In genomic region chr8:82351268-82351943, GRCm38 (mm10) we compare ENCODE assay signal across 9 mouse cellular contexts. TPM values are rescaled to one million over a fixed set of nuclear protein-coding genes. Genes with fewer than 3 reads are reported as not detected.
A peak's percentile ranks its signal among the peaks of the same experiment; 100 is the strongest.
DNase-seq lines count a peak whose midpoint lies in the region; ATAC-seq and TF ChIP-seq lines count a peak whose summit lies in the region.
"Had no signal": no experiment of that assay in that cellular context is flagged by ENCODE, and none has a peak within 500 bp of the region (broad histone marks: within the 10 kb centered on the region; RNA-seq: fewer than 3 reads in every experiment).

No protein-coding gene starts in this region.

- DNase-seq in adrenal gland, postnatal 36 days: peak; percentile 3 to 27
- DNase-seq in adrenal gland, adult 18-20 months (ENCODE audit: low spot score in 2 of 2): no peak
- no peak for DNase-seq in midbrain, postnatal 0 days (ENCODE audit: low spot score)
- peak; percentile 37 for DNase-seq in lung, embryonic 14.5 days
- peak; percentile 7 to 12 for DNase-seq in thymus, postnatal 36 days
- no peak for DNase-seq in layer of hippocampus, adult 9-11 months

- no peak overlapping the region for H3K9ac ChIP-seq in midbrain, postnatal 0 days (replicated peaks; ENCODE audit: low read length, poor library complexity, severe bottlenecking)
- no peak overlapping the region for H3K9ac ChIP-seq in midbrain, embryonic 15.5 days
- no peak overlapping the region for H3K9ac ChIP-seq in lung, embryonic 14.5 days

- TF ChIP-seq CTCF in midbrain, postnatal 0 days (IDR thresholded peaks at IDR 0.05): peak; percentile 38
- peak; percentile 50; the same call in 1 of the 2 replicates for TF ChIP-seq CTCF in lung, embryonic 14.5 days (IDR thresholded peaks at IDR 0.05; ENCODE audit: low read depth)

- no peak for ATAC-seq in midbrain, postnatal 0 days (ENCODE audit: low FRiP score)
- no peak for ATAC-seq in midbrain, embryonic 15.5 days (replicated peaks)
- ATAC-seq in lung, embryonic 14.5 days (ENCODE audit: insufficient read depth): no peak
- ATAC-seq in activated CD4-positive, CD25-positive, alpha-beta regulatory T cell, adult 4 months: no peak

- H3K27ac ChIP-seq in midbrain, postnatal 0 days (ENCODE audit: low read depth, low read length): no peak overlapping the region
- H3K27ac ChIP-seq in midbrain, embryonic 15.5 days: no peak overlapping the region
- H3K27ac ChIP-seq in lung, embryonic 14.5 days (ENCODE audit: low read depth): no peak overlapping the region

- no peaks in the 10 kb centered on the region for H3K9me3 ChIP-seq in midbrain, postnatal 0 days (ENCODE audit: low read length)
- no peaks in the 10 kb centered on the region for H3K9me3 ChIP-seq in midbrain, embryonic 15.5 days
- H3K9me3 ChIP-seq in lung, embryonic 14.5 days (ENCODE audit: low read depth, low read length): no peaks in the 10 kb centered on the region

- H3K4me2 ChIP-seq in midbrain, postnatal 0 days (ENCODE audit: low read depth, low read length, poor library complexity, severe bottlenecking): no peak overlapping the region
- H3K4me2 ChIP-seq in midbrain, embryonic 15.5 days: no peak overlapping the region
- H3K4me2 ChIP-seq in lung, embryonic 14.5 days: no peak overlapping the region

- H3K27me3 ChIP-seq in midbrain, postnatal 0 days (ENCODE audit: insufficient read depth, low read length): no peaks in the 10 kb centered on the region
- H3K27me3 ChIP-seq in midbrain, embryonic 15.5 days (replicated peaks): no peaks in the 10 kb centered on the region
- no peaks in the 10 kb centered on the region for H3K27me3 ChIP-seq in lung, embryonic 14.5 days (ENCODE audit: insufficient read depth, low read length)

- WGBS in midbrain, postnatal 0 days: 62% methylated on average over 1 of the region's 1 CpGs
- WGBS in midbrain, embryonic 15.5 days: 59% methylated on average over 1 of the region's 1 CpGs
- 56% methylated on average over 1 of the region's 1 CpGs for WGBS in lung, embryonic 14.5 days

- no peak overlapping the region for H3K4me3 ChIP-seq in midbrain, postnatal 0 days (ENCODE audit: low read depth, low read length)
- H3K4me3 ChIP-seq in midbrain, embryonic 15.5 days: no peak overlapping the region
- no peak overlapping the region for H3K4me3 ChIP-seq in lung, embryonic 14.5 days (ENCODE audit: low read depth, low read length)
- H3K4me3 ChIP-seq: erythroblast, embryonic 14.5 days had no signal

- H3K4me1 ChIP-seq in midbrain, postnatal 0 days (ENCODE audit: insufficient read depth, low read length): no peaks in the 10 kb centered on the region
- no peaks in the 10 kb centered on the region for H3K4me1 ChIP-seq in midbrain, embryonic 15.5 days
- no peaks in the 10 kb centered on the region for H3K4me1 ChIP-seq in lung, embryonic 14.5 days (ENCODE audit: insufficient read depth)

- no peaks in the 10 kb centered on the region for H3K36me3 ChIP-seq in midbrain, postnatal 0 days (ENCODE audit: insufficient read depth, low read length)
- no peaks in the 10 kb centered on the region for H3K36me3 ChIP-seq in midbrain, embryonic 15.5 days (replicated peaks)
- no peaks in the 10 kb centered on the region for H3K36me3 ChIP-seq in lung, embryonic 14.5 days (ENCODE audit: insufficient read depth)

RNA-seq across cellular contexts. Expression of gene Il15, which starts 51.6 kb away (rescaled TPM):
- 10 to 100 TPM; 11.6 to 14.6 TPM for total RNA-seq in adrenal gland, postnatal 36 days (2021)
- 1 to 10 TPM; 2.8 to 8.5 TPM for total RNA-seq in adrenal gland, adult 18-20 months (2021)
- 1.9 TPM in 1 of 2 replicates, not detected in the other for total RNA-seq in midbrain, postnatal 0 days (2014; rRNA removed)
- 1.2 and 1.9 TPM in 2 replicates for polyA plus RNA-seq in midbrain, postnatal 0 days (2015; fragmentation: Nextera tagmentation; extraction: Ambion mirVana)
- 0.87 and 1.1 TPM in 2 replicates for polyA plus RNA-seq in midbrain, embryonic 15.5 days (2015; fragmentation: Nextera tagmentation; extraction: Ambion mirVana)
- 10.3 and 12.8 TPM in 2 replicates for polyA plus RNA-seq in lung, embryonic 14.5 days (2014; fragmentation: Nextera tagmentation; extraction: Ambion mirVana)
- under 1 TPM in 1 of 2 experiments, not detected in 1; 0.90 TPM for polyA plus RNA-seq in activated CD4-positive, CD25-positive, alpha-beta regulatory T cell, adult 4 months (2017; shearing (Covaris generic))
- polyA plus RNA-seq: erythroblast, embryonic 14.5 days had no signal

Comparison
In these comparisons a context has a peak if more than half of its experiments do, and no peak if none do; other contexts are left out.
1. DNase-seq: peak in adrenal gland, postnatal 36 days (2 of 2), lung, embryonic 14.5 days (single experiment) and thymus, postnatal 36 days (2 of 2); none in adrenal gland, adult 18-20 months (0 of 2), midbrain, postnatal 0 days (single experiment) and layer of hippocampus, adult 9-11 months (single experiment).